Mouse (Mus musculus): Measurements from ENCODE around the gene Bend7.

Bend7 gene

GRCm38 (mm10) chr2:4782401-4782800 is 64.8 kb downstream of the Bend7 start:
- DNase-seq (ENCODE audit: low spot score in 2 of 2) = no peak

- DNase-seq (ENCODE audit: low spot score in 2 of 2) = no peak
Observed at GRCm38 (mm10) chr2:4782809-4783641, 65.4 kb downstream of the Bend7 start.

- DNase-seq (ENCODE audit: low spot score in 2 of 2) = no peak
Observed at GRCm38 (mm10) chr2:4784012-4784411, 66.4 kb downstream of the Bend7 start.

- DNase-seq (ENCODE audit: low spot score in 2 of 2) = no peak
Observed at GRCm38 (mm10) chr2:4785016-4785415, 67.4 kb downstream of the Bend7 start.

- no peak for DNase-seq (ENCODE audit: low spot score in 2 of 2)
Observed at GRCm38 (mm10) chr2:4787223-4787622, 69.6 kb downstream of the Bend7 start.

- DNase-seq (ENCODE audit: low spot score in 2 of 2) = no peak
Observed at GRCm38 (mm10) chr2:4791646-4792045, 74.0 kb downstream of the Bend7 start.

- DNase-seq (ENCODE audit: low spot score in 2 of 2) = no peak
Observed at GRCm38 (mm10) chr2:4792554-4792953, 74.9 kb downstream of the Bend7 start.

- no peak for DNase-seq (ENCODE audit: low spot score in 2 of 2)
Observed at GRCm38 (mm10) chr2:4802395-4803176, 85.0 kb downstream of the Bend7 start.

GRCm38 (mm10) chr2:4816308-4816707 is 98.7 kb downstream of the Bend7 start:
- no peak for DNase-seq (ENCODE audit: low spot score in 2 of 2)

- no peak for DNase-seq (ENCODE audit: low spot score in 2 of 2)
Observed at GRCm38 (mm10) chr2:4817678-4818077, 100.0 kb downstream of the Bend7 start.

GRCm38 (mm10) chr2:4820230-4820629 is 102.6 kb downstream of the Bend7 start:
- DNase-seq (ENCODE audit: low spot score in 2 of 2) = no peak

GRCm38 (mm10) chr2:4824067-4824466 is 106.4 kb downstream of the Bend7 start:
- DNase-seq (ENCODE audit: low spot score in 2 of 2) = no peak

- DNase-seq (ENCODE audit: low spot score in 2 of 2) = no peak
Observed at GRCm38 (mm10) chr2:4828032-4828431, 110.4 kb downstream of the Bend7 start.

GRCm38 (mm10) chr2:4828446-4828997 is 110.9 kb downstream of the Bend7 start:
- DNase-seq (ENCODE audit: low spot score in 2 of 2) = no peak

- no peak for DNase-seq (ENCODE audit: low spot score in 2 of 2)
Observed at GRCm38 (mm10) chr2:4829007-4829406, 111.4 kb downstream of the Bend7 start.

GRCm38 (mm10) chr2:4829489-4830065 is 111.9 kb downstream of the Bend7 start:
- no peak for DNase-seq (ENCODE audit: low spot score in 2 of 2)

- no peak for DNase-seq (ENCODE audit: low spot score in 2 of 2)
Observed at GRCm38 (mm10) chr2:4831493-4831892, 113.9 kb downstream of the Bend7 start.

- DNase-seq (ENCODE audit: low spot score in 2 of 2) = no peak
Observed at GRCm38 (mm10) chr2:4832166-4832565, 114.5 kb downstream of the Bend7 start.

- DNase-seq (ENCODE audit: low spot score in 2 of 2) = no peak
Observed at GRCm38 (mm10) chr2:4849449-4849848, 131.8 kb downstream of the Bend7 start.

Measured in frontal cortex, postnatal 36 days (tissue).